Mouse (Mus musculus): Measurements from ENCODE around the gene Pmepa1. TPM values are rescaled to one million over a fixed set of nuclear protein-coding genes. Genes with fewer than 3 reads are reported as not detected.

The Pmepa1 gene
- total RNA-seq, 2 experiments from 2014 or later, result 83.1 to 111 TPM

- DNase-seq, result no peak
These were observed 526 bp upstream of the Pmepa1 start for GRCm38 (mm10) chr2:173276859-173277258.

- DNase-seq, result peak; percentile 81
These were observed 761 bp downstream of the Pmepa1 start for GRCm38 (mm10) chr2:173275343-173276201.

GRCm38 (mm10) chr2:173274428-173275342, 1.6 kb downstream of the Pmepa1 start:
- DNase-seq, result no peak

GRCm38 (mm10) chr2:173273885-173274284, 2.4 kb downstream of the Pmepa1 start:
- DNase-seq, result no peak

GRCm38 (mm10) chr2:173272354-173272900, 3.9 kb downstream of the Pmepa1 start:
- DNase-seq, result peak; percentile 64

GRCm38 (mm10) chr2:173271541-173271940, 4.8 kb downstream of the Pmepa1 start:
- DNase-seq, result no peak

- DNase-seq, result no peak
These were observed 5.6 kb downstream of the Pmepa1 start for GRCm38 (mm10) chr2:173270601-173271248.

- no peak for DNase-seq
These were observed 6.1 kb downstream of the Pmepa1 start for GRCm38 (mm10) chr2:173270196-173270595.

- no peak for DNase-seq
These were observed 8.8 kb downstream of the Pmepa1 start for GRCm38 (mm10) chr2:173267562-173267961.

GRCm38 (mm10) chr2:173266349-173267112, 9.8 kb downstream of the Pmepa1 start:
- no peak for DNase-seq

- DNase-seq, result no peak
These were observed 10.7 kb downstream of the Pmepa1 start for GRCm38 (mm10) chr2:173265468-173266265.

GRCm38 (mm10) chr2:173264467-173265128, 11.7 kb downstream of the Pmepa1 start:
- peak; percentile 61 for DNase-seq

- no peak for DNase-seq
These were observed 12.6 kb downstream of the Pmepa1 start for GRCm38 (mm10) chr2:173263636-173264330.

- peak; percentile 66 for DNase-seq
These were observed 14.8 kb downstream of the Pmepa1 start for GRCm38 (mm10) chr2:173261497-173261896.

- no peak for DNase-seq
These were observed 17.8 kb downstream of the Pmepa1 start for GRCm38 (mm10) chr2:173258459-173259091.

GRCm38 (mm10) chr2:173257610-173258009, 18.7 kb downstream of the Pmepa1 start:
- DNase-seq, result peak; percentile 86

- no peak for DNase-seq
These were observed 19.8 kb downstream of the Pmepa1 start for GRCm38 (mm10) chr2:173256552-173256949.

GRCm38 (mm10) chr2:173255810-173256551, 20.4 kb downstream of the Pmepa1 start:
- no peak for DNase-seq

Data from adrenal gland, postnatal 10 days (tissue).